Comparison of ENCODE assay signal across 8 mouse cellular contexts in genomic region chr7:27165007-27165655, GRCm38 (mm10). TPM values are rescaled to one million over a fixed set of nuclear protein-coding genes. Genes with fewer than 3 reads are reported as not detected.
DNase-seq lines count a peak whose midpoint lies in the region; ATAC-seq and TF ChIP-seq lines count a peak whose summit lies in the region.

No protein-coding gene starts in this region.

- H3K9me3 ChIP-seq in intestine, postnatal 0 days (ENCODE audit: control insufficient read depth) = no peaks in the 10 kb centered on the region
- no peaks in the 10 kb centered on the region for H3K9me3 ChIP-seq in midbrain, embryonic 11.5 days (ENCODE audit: control insufficient read depth, low read length)

- peak overlapping the region; percentile 91 for H3K4me3 ChIP-seq in layer of hippocampus, adult 2 months
- peak overlapping the region; percentile 89 for H3K4me3 ChIP-seq in embryonic fibroblast, embryonic 13.5 days (ENCODE audit: insufficient read depth, low read length)
- H3K4me3 ChIP-seq in intestine, postnatal 0 days (ENCODE audit: low read depth, low read length) = peak overlapping the region; percentile 75
- peak overlapping the region; percentile 78 for H3K4me3 ChIP-seq in midbrain, embryonic 11.5 days (ENCODE audit: low read depth, low read length)

- TF ChIP-seq POLR2A in embryonic fibroblast, embryonic 13.5 days (IDR thresholded peaks at IDR 0.05; ENCODE audit: low read depth, low read length) = no peak

- no peaks in the 10 kb centered on the region; the same call in none of the 2 replicates for H3K4me1 ChIP-seq in embryonic fibroblast, embryonic 13.5 days (ENCODE audit: control insufficient read depth, insufficient read depth, low read length)
- peaks cover 14% of the 10 kb centered on the region for H3K4me1 ChIP-seq in intestine, postnatal 0 days (replicated peaks; ENCODE audit: control insufficient read depth, insufficient read depth, low read length)
- H3K4me1 ChIP-seq in midbrain, embryonic 11.5 days (ENCODE audit: control insufficient read depth, insufficient read depth, low read length) = peaks cover 38% of the 10 kb centered on the region

- peak overlapping the region; percentile 77 for H3K4me2 ChIP-seq in intestine, postnatal 0 days (replicated peaks; ENCODE audit: low read depth)
- H3K4me2 ChIP-seq in midbrain, embryonic 11.5 days = peak overlapping the region; percentile 79

- WGBS in intestine, postnatal 0 days = 56% methylated on average over 23 of the region's 23 CpGs
- WGBS in midbrain, embryonic 11.5 days = 85% methylated on average over 22 of the region's 23 CpGs

- peaks cover 18% of the 10 kb centered on the region; the same call in 1 of the 2 replicates for H3K36me3 ChIP-seq in intestine, postnatal 0 days (ENCODE audit: control insufficient read depth, insufficient read depth)
- H3K36me3 ChIP-seq in midbrain, embryonic 11.5 days (ENCODE audit: control insufficient read depth, insufficient read depth, low read length) = peaks cover 5% of the 10 kb centered on the region; the same call in 1 of the 2 replicates

- H3K27me3 ChIP-seq in intestine, postnatal 0 days (replicated peaks; ENCODE audit: control insufficient read depth, insufficient read depth, low read length) = no peaks in the 10 kb centered on the region
- no peaks in the 10 kb centered on the region for H3K27me3 ChIP-seq in midbrain, embryonic 11.5 days (ENCODE audit: control insufficient read depth, insufficient read depth, low read length)

- peak overlapping the region; percentile 86 for H3K9ac ChIP-seq in intestine, postnatal 0 days (ENCODE audit: low read depth, low read length)
- H3K9ac ChIP-seq in midbrain, embryonic 11.5 days (ENCODE audit: low read length) = peak overlapping the region; percentile 86

- ATAC-seq in intestine, postnatal 0 days = no peak
- ATAC-seq in midbrain, embryonic 11.5 days (ENCODE audit: low FRiP score) = no peak

- no peak for TF ChIP-seq CTCF in layer of hippocampus, adult 2 months (conservative IDR thresholded peaks at IDR 0.05)
- no peak for TF ChIP-seq CTCF in embryonic fibroblast, embryonic 13.5 days (IDR thresholded peaks at IDR 0.05; ENCODE audit: borderline replicate concordance, insufficient read depth, low read length)
- TF ChIP-seq CTCF in intestine, postnatal 0 days (IDR thresholded peaks at IDR 0.05; ENCODE audit: low read depth) = no peak

- peak overlapping the region; percentile 99 for H3K27ac ChIP-seq in layer of hippocampus, adult 2 months
- H3K27ac ChIP-seq in embryonic fibroblast, embryonic 13.5 days (ENCODE audit: insufficient read depth, low read length) = no peak overlapping the region
- H3K27ac ChIP-seq in intestine, postnatal 0 days (ENCODE audit: low read depth, low read length) = peak overlapping the region; percentile 99; the same call in 1 of the 2 replicates
- H3K27ac ChIP-seq in midbrain, embryonic 11.5 days (ENCODE audit: low read depth, low read length) = no peak overlapping the region

- no peak for DNase-seq in layer of hippocampus, adult 2 months (ENCODE audit: low spot score in 2 of 2)
- DNase-seq in layer of hippocampus, postnatal 36 days = no peak
- peak; percentile 87 for DNase-seq in adrenal gland, adult 8-10 months
- DNase-seq in midbrain, embryonic 11.5 days (ENCODE audit: low spot score, missing footprints) = peak; percentile 79
- DNase-seq in right cerebral cortex, postnatal 14 days = no peak
- no peak for DNase-seq in natural killer cell, adult 2 months (ENCODE audit: low spot score in 2 of 2)

RNA-seq across cellular contexts. Expression of gene Egln2, which starts 1.5 kb away (rescaled TPM):
- 100 to 1,000 TPM in 1 of 2 experiments, 10 to 100 TPM in 1; 97.4 to 103 TPM for total RNA-seq in layer of hippocampus, adult 2 months (2021)
- total RNA-seq in layer of hippocampus, postnatal 36 days (2021) = 100 to 1,000 TPM; 102 to 108 TPM
- 100 to 1,000 TPM in 3 of 4 experiments, 10 to 100 TPM in 1; 98.6 to 118 (median 107) TPM for total RNA-seq in adrenal gland, adult 8-10 months (2022)
- 26.8 and 30.5 TPM in 2 replicates for polyA plus RNA-seq in embryonic fibroblast, embryonic 13.5 days (2011; ENCODE audit: insufficient read length, low read depth, missing spikeins)
- polyA plus RNA-seq in intestine, postnatal 0 days (2015; fragmentation: Nextera tagmentation; extraction: Ambion mirVana) = 63.9 and 64.0 TPM in 2 replicates
- 36.4 and 43.5 TPM in 2 replicates for polyA plus RNA-seq in midbrain, embryonic 11.5 days (2014; fragmentation: Nextera tagmentation; extraction: Ambion mirVana)

RNA-seq across cellular contexts. Expression of gene Cyp2t4, which starts 11.6 kb away (rescaled TPM):
- not detected for total RNA-seq in layer of hippocampus, adult 2 months (2021)
- total RNA-seq in layer of hippocampus, postnatal 36 days (2021) = not detected
- not detected for total RNA-seq in adrenal gland, adult 8-10 months (2022)
- polyA plus RNA-seq in embryonic fibroblast, embryonic 13.5 days (2011; ENCODE audit: insufficient read length, low read depth, missing spikeins) = not detected in 2 replicates
- polyA plus RNA-seq in intestine, postnatal 0 days (2015; fragmentation: Nextera tagmentation; extraction: Ambion mirVana) = not detected in 2 replicates
- 0.11 and 0.19 TPM in 2 replicates for polyA plus RNA-seq in midbrain, embryonic 11.5 days (2014; fragmentation: Nextera tagmentation; extraction: Ambion mirVana)

RNA-seq across cellular contexts. Expression of gene Rab4b, which starts 13.6 kb away (rescaled TPM):
- 10 to 100 TPM; 97.4 to 98.8 TPM for total RNA-seq in layer of hippocampus, adult 2 months (2021)
- 10 to 100 TPM; 93.5 to 98.7 TPM for total RNA-seq in layer of hippocampus, postnatal 36 days (2021)
- 10 to 100 TPM; 60.6 to 88.0 (median 81.4) TPM for total RNA-seq in adrenal gland, adult 8-10 months (2022)
- 39.9 and 50.0 TPM in 2 replicates for polyA plus RNA-seq in embryonic fibroblast, embryonic 13.5 days (2011; ENCODE audit: insufficient read length, low read depth, missing spikeins)
- polyA plus RNA-seq in intestine, postnatal 0 days (2015; fragmentation: Nextera tagmentation; extraction: Ambion mirVana) = 96.2 and 103 TPM in 2 replicates
- polyA plus RNA-seq in midbrain, embryonic 11.5 days (2014; fragmentation: Nextera tagmentation; extraction: Ambion mirVana) = 57.4 and 59.1 TPM in 2 replicates

RNA-seq across cellular contexts. Expression of gene Gm21983, which starts 15.8 kb away (rescaled TPM):
- not detected for total RNA-seq in layer of hippocampus, adult 2 months (2021)
- not detected for total RNA-seq in layer of hippocampus, postnatal 36 days (2021)
- total RNA-seq in adrenal gland, adult 8-10 months (2022) = not detected
- polyA plus RNA-seq in embryonic fibroblast, embryonic 13.5 days (2011; ENCODE audit: insufficient read length, low read depth, missing spikeins) = not detected in 2 replicates
- 0.22 TPM in 1 of 2 replicates, not detected in the other for polyA plus RNA-seq in intestine, postnatal 0 days (2015; fragmentation: Nextera tagmentation; extraction: Ambion mirVana)
- polyA plus RNA-seq in midbrain, embryonic 11.5 days (2014; fragmentation: Nextera tagmentation; extraction: Ambion mirVana) = not detected in 2 replicates

RNA-seq across cellular contexts. Expression of gene Mia, which starts 15.8 kb away (rescaled TPM):
- total RNA-seq in layer of hippocampus, adult 2 months (2021) = 1 to 10 TPM; 2.2 to 2.7 TPM
- 1 to 10 TPM; 1.8 to 2.0 TPM for total RNA-seq in layer of hippocampus, postnatal 36 days (2021)
- under 1 TPM in 2 of 4 experiments, not detected in 2; 0.32 to 0.64 TPM for total RNA-seq in adrenal gland, adult 8-10 months (2022)
- not detected in 2 replicates for polyA plus RNA-seq in embryonic fibroblast, embryonic 13.5 days (2011; ENCODE audit: insufficient read length, low read depth, missing spikeins)
- not detected in 2 replicates for polyA plus RNA-seq in intestine, postnatal 0 days (2015; fragmentation: Nextera tagmentation; extraction: Ambion mirVana)
- 0.93 and 1.4 TPM in 2 replicates for polyA plus RNA-seq in midbrain, embryonic 11.5 days (2014; fragmentation: Nextera tagmentation; extraction: Ambion mirVana)

Comparison
In these comparisons a context has a peak if more than half of its experiments do, and no peak if none do; other contexts are left out.
1. DNase-seq: peak in adrenal gland, adult 8-10 months (single experiment) and midbrain, embryonic 11.5 days (single experiment); none in layer of hippocampus, adult 2 months (0 of 2), layer of hippocampus, postnatal 36 days (0 of 2), right cerebral cortex, postnatal 14 days (single experiment) and natural killer cell, adult 2 months (0 of 2).
2. H3K27ac ChIP-seq: peak in layer of hippocampus, adult 2 months (single experiment) and intestine, postnatal 0 days (single experiment); none in embryonic fibroblast, embryonic 13.5 days (single experiment) and midbrain, embryonic 11.5 days (single experiment).
3. Peak in every context shown above with its lines, with median percentiles within 50 percentile points of each other: H3K4me3 ChIP-seq.